Mouse (Mus musculus) small intestine, adult 2 months (tissue): ENCODE data around the gene C130050O18Rik.

Source experiments
- CTCF ChIP-seq: fragments of 200-500 bp; IDR thresholded peaks from 2 replicates; pipeline ENCODE4 v1.5.1; 2012; ENCODE audit warnings: low read depth, mild to moderate bottlenecking, control low read depth, inconsistent platforms, low read length, moderate library complexity, mixed read lengths; ENCODE audit not compliant: insufficient replicate concordance, insufficient read length; ENCODE audit errors: extremely low read depth
- POLR2A ChIP-seq: fragments of 200-500 bp; IDR thresholded peaks from 2 replicates; pipeline ENCODE4 v1.6.1; 2012; ENCODE audit warnings: low read depth, mild to moderate bottlenecking, control low read depth, inconsistent platforms, low read length, moderate library complexity

DNA sequence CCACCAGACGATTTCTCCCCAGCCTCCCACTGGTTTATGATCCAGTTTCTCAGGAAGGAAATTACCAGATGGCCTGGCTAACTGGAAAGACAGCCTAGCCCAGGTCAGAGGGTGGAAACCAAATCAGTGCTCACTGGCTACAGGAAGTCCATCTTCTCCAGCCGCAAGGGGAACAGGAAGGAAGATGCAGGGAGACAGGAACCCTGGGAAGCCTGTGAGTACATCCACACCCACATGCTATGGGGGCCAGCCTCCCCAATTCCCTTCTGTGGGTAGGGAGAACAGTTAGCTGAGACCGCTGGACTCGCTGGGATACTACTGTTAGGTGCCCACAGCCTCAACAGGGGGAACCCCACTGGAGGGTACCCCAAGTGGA is 16.9 kb upstream of the C130050O18Rik start:
- TF ChIP-seq CTCF (no peak), POLR2A (no peak)
